10 mouse cellular contexts compared by ENCODE assay signal in the genomic region with DNA sequence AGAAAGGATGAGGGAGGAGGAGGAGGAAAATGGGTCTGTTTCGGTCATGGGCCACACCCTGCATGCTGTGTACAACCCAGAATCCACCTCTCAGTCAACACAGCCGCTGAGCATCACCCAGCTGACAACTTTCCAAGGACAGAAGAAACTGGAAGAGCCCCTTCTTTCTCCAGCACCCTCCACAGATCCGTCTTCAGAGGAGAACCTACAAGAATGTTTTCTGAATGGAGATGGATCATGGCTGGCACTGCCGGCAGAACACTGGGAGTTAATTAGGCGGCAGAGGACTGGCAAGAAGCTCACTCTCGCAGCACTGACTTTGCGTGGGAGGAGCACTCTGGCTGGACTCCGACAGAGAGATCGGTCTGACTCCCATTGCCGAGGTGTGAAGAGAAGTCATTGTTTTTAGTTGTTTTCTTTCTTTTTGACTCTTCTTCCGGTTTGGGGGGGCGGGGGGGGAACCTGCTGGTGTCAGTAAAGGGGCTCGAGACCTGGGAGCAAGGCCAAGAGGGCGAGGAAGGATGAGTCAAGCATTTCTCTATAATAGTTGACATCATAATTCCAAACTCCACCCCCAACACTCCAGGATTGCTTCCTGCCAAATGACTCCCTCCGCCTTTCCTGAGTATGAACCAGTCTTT. TPM values are rescaled to one million over a fixed set of nuclear protein-coding genes. Genes with fewer than 3 reads are reported as not detected.
DNase-seq lines count a peak whose midpoint lies in the region; ATAC-seq lines count a peak whose summit lies in the region.
"Had no signal": no experiment of that assay in that cellular context is flagged by ENCODE, and none has a peak within 500 bp of the region (broad histone marks: within the 10 kb centered on the region; RNA-seq: fewer than 3 reads in every experiment).

No protein-coding gene starts in this region.

- no peak for ATAC-seq in heart, embryonic 16.5 days (replicated peaks; ENCODE audit: extremely low read depth, insufficient read depth, low FRiP score)
- ATAC-seq in inflammation-experienced regulatory T-cells, adult 6 months = no peak
- no peak for ATAC-seq in hindbrain, embryonic 16.5 days

- peak overlapping the region; percentile 8; the same call in 1 of the 2 replicates for H3K4me2 ChIP-seq in heart, embryonic 16.5 days (ENCODE audit: low read depth, low read length)
- H3K4me2 ChIP-seq in hindbrain, embryonic 16.5 days (ENCODE audit: low read length) = no peak overlapping the region
- H3K4me2 ChIP-seq: liver, embryonic 13.5 days had no signal

- 40% methylated on average over 15 of the region's 15 CpGs for WGBS in heart, embryonic 16.5 days
- 41% methylated on average over 15 of the region's 15 CpGs for WGBS in hindbrain, embryonic 16.5 days

- H3K27me3 ChIP-seq in heart, embryonic 16.5 days (ENCODE audit: control insufficient read depth, insufficient read depth, low read length) = no peaks in the 10 kb centered on the region
- no peaks in the 10 kb centered on the region for H3K27me3 ChIP-seq in hindbrain, embryonic 16.5 days (replicated peaks; ENCODE audit: control insufficient read depth, insufficient read depth, low read length)

- DNase-seq in layer of hippocampus, adult 18-20 months (ENCODE audit: low spot score in 2 of 2) = peak; percentile 37 to 66
- no peak for DNase-seq in layer of hippocampus, postnatal 36 days
- DNase-seq in adrenal gland, postnatal 14 days = peak; percentile 71
- DNase-seq in lung, adult 18-20 months = peak; percentile 60 to 75
- no peak for DNase-seq in thymus, postnatal 4 days
- DNase-seq: liver, embryonic 13.5 days had no signal

- peaks cover 10% of the 10 kb centered on the region for H3K4me1 ChIP-seq in heart, embryonic 16.5 days (ENCODE audit: control insufficient read depth, insufficient read depth, low read length)
- H3K4me1 ChIP-seq in hindbrain, embryonic 16.5 days (ENCODE audit: control insufficient read depth, insufficient read depth, low read depth, low read length) = peaks cover 12% of the 10 kb centered on the region

- H3K9me3 ChIP-seq in heart, embryonic 16.5 days (replicated peaks; ENCODE audit: control insufficient read depth, low read length) = no peaks in the 10 kb centered on the region
- no peaks in the 10 kb centered on the region for H3K9me3 ChIP-seq in hindbrain, embryonic 16.5 days (ENCODE audit: control insufficient read depth, low read length)
- H3K9me3 ChIP-seq: liver, embryonic 13.5 days had no signal

- H3K4me3 ChIP-seq in heart, embryonic 16.5 days (ENCODE audit: low read length) = no peak overlapping the region
- H3K4me3 ChIP-seq in hindbrain, embryonic 16.5 days (ENCODE audit: low read length) = no peak overlapping the region
- H3K4me3 ChIP-seq: liver, embryonic 13.5 days had no signal

- no peak overlapping the region for H3K27ac ChIP-seq in heart, embryonic 16.5 days (ENCODE audit: low read length)
- no peak overlapping the region for H3K27ac ChIP-seq in hindbrain, embryonic 16.5 days (ENCODE audit: low read depth, low read length)
- H3K27ac ChIP-seq: liver, embryonic 13.5 days had no signal

- H3K9ac ChIP-seq in heart, embryonic 16.5 days (ENCODE audit: low read length) = no peak overlapping the region
- H3K9ac ChIP-seq in hindbrain, embryonic 16.5 days (ENCODE audit: low read depth, low read length) = no peak overlapping the region
- H3K9ac ChIP-seq: liver, embryonic 13.5 days had no signal

- no peaks in the 10 kb centered on the region for H3K36me3 ChIP-seq in heart, embryonic 16.5 days (ENCODE audit: control insufficient read depth, insufficient read depth)
- no peaks in the 10 kb centered on the region for H3K36me3 ChIP-seq in hindbrain, embryonic 16.5 days (ENCODE audit: control insufficient read depth, insufficient read depth, low read length)
- H3K36me3 ChIP-seq: liver, embryonic 13.5 days had no signal

RNA-seq across cellular contexts. Expression of a gene that starts 2.2 kb away (rescaled TPM):
- total RNA-seq in layer of hippocampus, adult 18-20 months (2021) = 10 to 100 TPM; 14.8 to 20.5 TPM
- total RNA-seq in layer of hippocampus, postnatal 36 days (2021) = 10 to 100 TPM; 19.3 to 19.5 TPM
- total RNA-seq in adrenal gland, postnatal 14 days (2021) = 32.1 and 41.6 TPM in 2 replicates
- 21.6 and 21.9 TPM in 2 replicates for polyA plus RNA-seq in heart, embryonic 16.5 days (2015; fragmentation: Nextera tagmentation; extraction: Ambion mirVana)
- polyA plus RNA-seq in inflammation-experienced regulatory T-cells, adult 6 months (2017; shearing (Covaris generic)) = 10 to 100 TPM in 1 of 3 experiments, 1 to 10 TPM in 2; 5.5 to 11.5 (median 9.3) TPM
- polyA plus RNA-seq in hindbrain, embryonic 16.5 days (2015; fragmentation: Nextera tagmentation; extraction: Ambion mirVana) = 24.0 and 26.5 TPM in 2 replicates

RNA-seq across cellular contexts. Expression of a gene that starts 28.6 kb away (rescaled TPM):
- under 1 TPM; 0.52 to 0.68 TPM for total RNA-seq in layer of hippocampus, adult 18-20 months (2021)
- total RNA-seq in layer of hippocampus, postnatal 36 days (2021) = under 1 TPM in 1 of 2 experiments, not detected in 1; 0.76 TPM
- not detected in 2 replicates for total RNA-seq in adrenal gland, postnatal 14 days (2021)
- not detected in 2 replicates for polyA plus RNA-seq in heart, embryonic 16.5 days (2015; fragmentation: Nextera tagmentation; extraction: Ambion mirVana)
- not detected for polyA plus RNA-seq in inflammation-experienced regulatory T-cells, adult 6 months (2017; shearing (Covaris generic))
- 0.15 and 0.18 TPM in 2 replicates for polyA plus RNA-seq in hindbrain, embryonic 16.5 days (2015; fragmentation: Nextera tagmentation; extraction: Ambion mirVana)
- total RNA-seq: MEL had no signal
- polyA plus RNA-seq: liver, embryonic 13.5 days had no signal

Comparison
In these comparisons a context has a peak if more than half of its experiments do, and no peak if none do; other contexts are left out.
1. DNase-seq: peak in layer of hippocampus, adult 18-20 months (2 of 2), adrenal gland, postnatal 14 days (single experiment) and lung, adult 18-20 months (2 of 2); none in layer of hippocampus, postnatal 36 days (0 of 2) and thymus, postnatal 4 days (single experiment).